Mouse (Mus musculus) CD8-positive naive resting alpha-beta T cell, adult 2 months (primary cell): ENCODE measurements at regions not wholly inside any gene's neighbourhood (a gene's known extent, or its start where the extent isn't known, plus 50 kb on each side); places are given as distances from the start of the nearest gene placed in this dataset.

Experiments
- DNase-seq, 2 experiments: peaks; one replicate each; pipeline ENCODE4 v3.0.0; 2022; ENCODE audit warnings: low read depth in 2 of 2, low spot score in 2 of 2

DNA sequence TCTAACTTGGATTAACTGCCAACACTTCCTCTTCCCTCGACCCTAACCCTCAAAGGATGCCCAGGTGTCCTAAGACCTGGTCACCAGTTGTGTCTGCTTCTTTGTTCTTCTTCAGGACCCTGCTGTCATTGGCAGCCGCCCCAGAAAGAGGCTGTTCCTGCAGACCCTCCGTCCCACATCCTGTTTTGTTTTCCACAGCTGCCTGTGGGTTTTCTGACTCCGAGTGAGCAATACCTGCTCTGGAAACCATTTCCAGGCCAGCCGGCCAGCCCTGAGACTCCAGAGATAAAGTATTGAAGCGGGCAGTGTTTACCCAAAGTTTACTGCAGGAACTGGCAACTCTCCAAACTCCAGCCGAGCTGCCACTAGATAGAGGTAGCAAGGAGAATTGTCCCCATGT is 337.2 kb upstream of the Noct start:
- peak in 1 of 2 experiments; percentile 10 for DNase-seq

DNA sequence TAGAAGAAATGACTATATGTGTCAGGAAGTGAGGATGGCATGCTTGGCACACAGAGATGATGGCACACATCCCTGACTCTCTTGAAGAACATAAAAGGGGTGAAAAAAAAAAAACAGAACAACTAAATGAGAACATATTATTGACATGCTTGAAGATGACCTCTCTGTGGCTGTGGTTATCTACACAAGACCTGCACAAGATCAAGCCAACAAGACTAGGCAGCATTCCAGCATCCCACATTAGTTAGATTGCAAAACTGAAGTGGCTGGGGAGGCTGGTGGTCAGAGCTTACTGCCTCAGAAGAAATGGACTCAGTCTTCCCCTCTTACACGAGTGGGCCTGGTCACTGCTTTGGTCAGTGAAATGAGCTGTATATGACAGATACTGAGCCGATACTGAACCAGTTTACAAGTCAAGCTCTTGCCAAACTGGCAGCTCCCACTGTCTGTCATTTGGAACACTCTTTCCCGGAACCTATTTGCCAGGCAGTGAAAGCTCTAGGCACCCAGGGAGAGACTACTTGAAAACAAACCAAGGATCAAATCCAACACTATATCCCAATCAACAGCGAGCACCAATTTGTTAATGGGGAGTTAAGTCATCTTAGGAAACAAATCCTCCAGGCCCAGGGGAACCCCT is 335.6 kb upstream of the Noct start:
- DNase-seq, result no peak

DNA sequence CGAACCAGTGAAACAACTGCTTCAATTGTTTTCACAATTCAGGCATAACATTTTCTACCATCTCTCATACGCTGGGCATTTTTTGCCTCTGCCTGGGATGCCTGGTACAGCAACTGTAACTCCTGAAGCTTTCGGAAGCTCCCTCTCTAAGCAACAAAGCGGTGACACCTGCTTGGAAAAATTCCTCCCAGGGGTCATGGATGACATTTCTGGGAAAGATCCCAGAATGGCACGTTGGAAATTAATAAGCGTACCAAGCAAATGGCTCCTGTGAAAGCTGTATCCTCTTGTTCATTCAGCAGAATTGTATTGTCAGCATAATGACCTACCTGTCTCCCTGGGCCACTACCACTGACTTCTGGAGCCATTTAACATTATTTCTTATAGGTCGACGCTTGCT is 333.7 kb upstream of the Noct start:
- no peak for DNase-seq

DNA sequence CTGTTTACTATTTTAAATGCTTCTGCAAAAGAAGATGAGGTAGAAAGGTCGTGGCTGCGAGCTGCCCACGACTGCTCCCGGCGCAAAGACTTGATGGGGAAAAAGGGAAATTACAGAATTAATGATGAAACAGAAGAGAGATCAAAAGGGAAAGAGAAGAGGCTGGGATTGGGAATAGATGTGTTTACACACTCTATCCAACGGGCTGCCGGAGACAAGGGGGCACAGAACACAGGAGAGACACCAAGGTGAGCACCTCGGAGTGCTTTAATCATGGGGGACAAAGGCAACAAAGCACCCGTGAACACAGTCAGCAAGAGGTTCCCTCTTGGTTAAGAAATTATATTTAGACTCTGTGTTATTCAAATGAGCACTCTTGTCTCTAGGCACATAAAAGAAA is 326.1 kb upstream of the Noct start:
- DNase-seq, result no peak

DNA sequence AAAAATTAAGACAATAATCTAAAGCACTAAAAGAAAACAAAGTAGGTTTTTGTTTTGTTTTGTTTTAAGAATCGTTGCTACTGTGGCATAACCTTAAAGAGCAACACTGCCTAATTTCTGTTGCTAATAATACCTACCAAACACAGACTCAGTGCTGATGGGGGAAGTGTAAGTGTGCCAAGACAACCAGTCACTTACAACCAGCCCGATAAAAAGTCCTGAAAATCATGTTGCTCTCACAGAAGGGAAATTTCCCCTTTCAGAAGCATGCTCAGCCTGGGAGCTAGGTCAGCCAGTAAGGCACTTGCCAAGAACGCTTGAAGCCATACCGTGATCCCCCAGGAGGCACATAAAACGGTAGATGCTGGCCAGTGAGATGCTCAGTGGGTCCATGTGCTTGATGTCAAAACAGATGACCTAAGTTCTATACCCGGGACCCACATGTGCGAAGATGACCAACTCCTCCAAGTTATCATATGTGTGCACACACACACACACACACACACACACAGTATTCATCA is 324.4 kb upstream of the Noct start:
- DNase-seq, result no peak

DNA sequence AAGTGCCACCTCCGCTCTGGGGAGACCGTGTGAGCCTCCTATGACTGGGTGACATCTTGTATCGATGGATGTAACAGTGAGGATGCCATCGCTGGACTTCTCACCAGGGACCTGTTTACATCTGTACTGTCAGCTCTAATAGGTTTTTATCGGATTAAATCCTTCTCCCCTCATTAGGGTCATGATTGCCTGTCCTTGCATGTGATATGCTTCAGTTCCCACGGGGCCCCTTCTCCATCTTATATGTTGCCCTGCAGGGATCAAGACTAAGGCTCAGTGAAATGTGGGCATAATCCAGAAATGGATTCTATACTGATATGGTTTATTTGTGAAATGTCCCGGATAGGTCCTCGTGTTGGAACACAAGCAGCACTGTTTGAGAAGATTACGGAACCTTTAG is 323.7 kb upstream of the Noct start:
- no peak for DNase-seq

DNA sequence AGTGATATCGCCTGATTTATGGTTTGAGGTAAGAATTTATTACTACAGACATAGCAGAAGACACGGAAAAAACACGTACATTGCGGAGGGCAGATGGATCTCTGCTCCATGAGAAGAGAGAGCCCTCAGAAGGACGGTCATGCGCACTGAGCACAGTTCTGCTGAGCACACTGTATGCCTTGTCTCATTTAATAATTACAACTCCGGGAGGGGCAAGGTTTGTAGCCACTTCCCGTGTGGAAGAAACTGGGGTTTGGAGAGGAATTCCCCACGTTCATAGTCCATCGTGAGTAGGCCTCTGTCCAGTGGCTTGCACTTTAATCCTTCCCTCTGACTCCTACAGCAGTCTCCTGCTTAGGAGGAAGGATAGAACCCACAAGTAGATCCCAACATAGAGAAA is 322.9 kb upstream of the Noct start:
- DNase-seq, result no peak

DNA sequence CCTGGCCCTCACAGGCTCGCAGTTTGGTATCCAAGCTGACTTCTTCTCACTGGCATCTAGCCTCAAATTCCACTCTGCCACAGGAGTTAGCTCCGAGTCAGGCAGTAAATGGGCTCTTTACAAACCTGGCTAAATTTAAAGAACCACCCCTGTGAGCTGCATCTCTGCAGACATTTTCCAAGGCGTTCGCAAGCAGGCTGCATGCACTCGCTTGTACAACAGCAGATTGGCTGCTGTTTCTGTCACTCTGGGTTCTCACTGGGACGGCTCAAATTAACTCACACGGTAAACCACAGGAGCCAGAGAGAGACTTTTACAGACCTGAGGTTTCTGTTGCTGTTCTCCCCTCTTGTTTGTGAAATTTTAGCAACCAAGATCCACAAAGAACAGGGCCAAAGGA is 321.3 kb upstream of the Noct start:
- no peak for DNase-seq

DNA sequence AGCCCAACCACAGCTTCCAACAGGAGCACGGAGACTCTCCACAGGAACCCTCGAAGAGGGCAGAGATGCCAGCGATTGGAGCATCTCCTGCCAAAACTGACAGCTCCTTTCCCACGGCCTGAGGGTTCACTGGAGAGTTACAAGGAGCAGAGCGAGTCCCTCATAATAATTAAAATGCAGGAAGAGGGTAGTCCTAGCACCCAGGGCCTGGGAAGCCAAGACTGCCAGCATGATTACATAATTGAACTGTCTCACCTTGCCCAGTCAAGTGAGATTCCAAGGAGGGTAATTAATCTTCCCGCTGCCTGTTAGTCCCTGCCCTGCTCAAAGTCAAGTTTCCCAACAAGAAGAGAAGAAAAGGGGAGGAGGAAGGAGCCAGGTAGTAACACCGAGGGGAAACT is 319.5 kb upstream of the Noct start:
- DNase-seq, result no peak

DNA sequence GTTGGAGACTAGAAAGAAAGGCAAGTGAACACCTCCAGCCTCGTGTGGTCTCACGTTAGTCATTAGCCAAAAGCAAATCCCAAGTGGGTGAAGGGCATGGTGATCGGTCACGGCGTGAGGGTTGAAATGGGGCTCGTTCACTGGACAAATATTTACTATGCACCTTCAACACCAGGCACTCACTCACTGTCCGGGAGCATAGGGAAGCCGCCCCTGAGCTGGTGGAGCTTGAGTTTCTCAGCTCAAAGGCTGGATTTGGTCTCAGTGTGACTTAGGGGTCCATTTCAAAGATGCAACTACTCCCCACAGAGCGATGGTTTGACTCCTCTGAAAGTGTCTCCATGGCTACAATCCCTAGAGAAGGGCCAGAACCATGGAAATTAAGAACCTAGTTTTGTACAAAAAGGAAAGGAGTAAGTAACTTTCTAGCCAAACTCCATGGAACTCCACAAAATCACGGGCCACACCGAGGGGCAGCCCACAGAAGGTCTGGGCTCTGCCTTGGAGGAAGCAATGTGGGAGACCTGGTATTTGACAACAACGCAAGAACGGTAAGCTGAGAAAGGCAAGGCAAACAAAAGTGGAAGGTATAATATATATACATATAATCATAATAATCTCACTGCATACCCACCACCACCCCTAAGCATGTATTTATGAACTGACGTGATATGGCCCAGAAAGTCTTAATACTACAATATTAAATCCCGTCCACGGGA is 318.8 kb upstream of the Noct start:
- DNase-seq, result no peak

DNA sequence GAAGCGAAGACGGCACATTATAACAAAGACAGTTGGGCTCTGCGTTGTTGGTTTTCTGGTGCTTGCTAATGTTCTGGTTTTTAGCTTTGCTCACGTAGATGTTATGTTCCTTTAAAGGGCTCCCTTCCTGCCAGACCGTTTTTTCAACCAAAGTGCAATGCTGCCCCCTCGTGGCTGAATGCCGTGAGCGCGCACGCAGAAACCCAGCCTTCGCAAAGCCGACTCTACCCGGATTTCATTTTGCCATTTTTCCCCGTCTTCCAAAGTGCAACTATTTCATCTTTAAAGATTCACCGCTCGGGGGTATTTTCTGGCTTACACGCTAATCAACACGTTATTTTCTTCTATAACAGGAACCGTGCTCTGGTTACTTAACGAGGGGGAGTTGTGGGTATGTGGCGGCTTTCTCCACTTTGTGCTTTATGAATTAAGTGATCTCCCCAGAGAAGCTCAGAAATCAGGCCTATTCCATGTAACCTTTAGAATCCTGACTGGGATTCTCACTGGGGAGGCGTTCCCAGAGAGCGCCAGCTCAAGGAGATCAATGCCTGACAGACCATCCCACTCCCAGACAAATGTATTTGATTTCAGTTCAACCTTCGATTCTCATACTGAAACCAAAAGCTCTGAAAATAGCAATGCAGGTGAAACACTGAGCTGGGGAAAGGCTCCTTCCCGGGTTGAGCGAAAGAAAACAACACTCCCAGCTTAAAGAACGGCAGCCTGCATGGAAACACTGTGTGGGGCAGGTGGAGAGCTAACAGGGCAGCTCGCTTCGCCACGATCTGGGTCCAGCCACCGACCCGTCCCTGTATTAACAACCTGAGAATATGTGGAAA is 318.0 kb upstream of the Noct start:
- peak; percentile 80 to 86 for DNase-seq

DNA sequence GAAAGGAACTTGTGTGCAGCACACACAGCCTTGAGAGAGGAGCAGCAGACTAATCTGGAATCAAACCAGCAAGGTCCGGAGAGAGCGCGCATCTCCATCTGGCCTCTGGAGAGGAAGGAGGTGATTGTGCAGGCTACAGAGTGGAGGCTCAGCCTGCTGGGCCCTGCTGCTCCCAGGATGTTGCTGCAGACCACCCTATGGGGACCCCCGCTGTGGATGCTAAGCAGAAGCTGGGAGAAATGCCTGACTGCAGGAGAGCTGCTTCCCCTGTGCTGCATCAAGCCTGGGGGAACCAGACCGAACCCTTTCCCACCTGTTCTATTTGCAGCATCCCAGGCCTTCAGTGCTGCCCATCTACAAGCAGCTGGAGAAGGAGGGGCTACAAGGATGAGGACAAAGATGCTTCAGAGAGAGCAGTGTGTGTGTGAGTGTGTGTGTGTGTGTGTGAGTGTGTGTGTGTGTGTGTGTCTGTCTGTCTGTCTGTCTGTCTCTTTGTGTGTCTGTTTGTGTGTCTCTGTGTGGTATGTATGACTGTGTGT is 311.2 kb upstream of the Noct start:
- no peak for DNase-seq

DNA sequence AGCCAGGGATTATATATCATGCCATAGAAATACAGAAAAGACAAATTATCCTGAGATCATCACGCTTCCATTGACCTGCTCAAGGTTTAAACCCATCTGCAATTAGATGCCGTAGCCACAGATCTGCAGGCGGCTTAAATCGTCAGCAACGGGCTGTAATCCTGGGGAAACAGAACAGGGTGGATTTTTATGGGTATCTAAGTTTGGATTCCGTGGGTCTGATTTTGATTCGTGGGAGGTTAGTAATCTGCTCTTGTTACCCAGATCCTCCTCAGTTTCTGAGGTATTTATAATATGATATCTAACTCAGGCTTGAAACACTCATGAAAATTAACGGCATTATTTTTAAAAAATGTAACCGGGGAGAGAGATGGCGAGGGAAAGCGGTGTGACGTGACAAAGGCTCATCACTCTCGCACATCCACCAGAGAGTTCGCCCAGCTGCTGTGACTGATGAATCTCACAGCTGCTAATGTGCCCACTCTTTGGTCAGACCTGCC is 309.3 kb upstream of the Noct start:
- DNase-seq, result no peak

DNA sequence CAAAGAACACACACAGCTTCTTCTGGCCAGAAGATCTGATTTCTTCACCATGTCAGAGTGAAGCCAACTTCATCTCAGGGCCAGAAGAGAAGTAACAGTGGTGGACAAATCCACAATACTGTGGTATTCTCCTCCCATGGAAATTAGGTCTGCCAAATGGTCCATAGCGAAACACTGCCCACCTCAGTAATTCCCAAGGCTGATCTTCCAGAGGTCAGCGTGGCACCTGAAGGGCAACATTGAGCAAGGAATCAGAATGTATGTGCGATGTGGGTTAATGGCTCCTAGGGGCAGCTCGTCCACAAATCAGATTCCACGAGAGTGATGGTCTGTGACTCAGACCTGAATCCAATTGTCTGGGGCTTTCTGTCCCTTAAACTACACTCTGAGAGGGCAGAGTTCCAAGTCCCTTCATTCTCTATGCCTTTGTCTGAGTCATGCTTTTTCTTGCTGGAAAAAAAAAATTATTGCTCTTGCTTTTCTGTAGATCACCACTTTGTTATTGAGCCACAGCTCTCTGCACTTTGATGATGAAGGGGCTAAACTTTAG is 307.9 kb upstream of the Noct start:
- no peak for DNase-seq

DNA sequence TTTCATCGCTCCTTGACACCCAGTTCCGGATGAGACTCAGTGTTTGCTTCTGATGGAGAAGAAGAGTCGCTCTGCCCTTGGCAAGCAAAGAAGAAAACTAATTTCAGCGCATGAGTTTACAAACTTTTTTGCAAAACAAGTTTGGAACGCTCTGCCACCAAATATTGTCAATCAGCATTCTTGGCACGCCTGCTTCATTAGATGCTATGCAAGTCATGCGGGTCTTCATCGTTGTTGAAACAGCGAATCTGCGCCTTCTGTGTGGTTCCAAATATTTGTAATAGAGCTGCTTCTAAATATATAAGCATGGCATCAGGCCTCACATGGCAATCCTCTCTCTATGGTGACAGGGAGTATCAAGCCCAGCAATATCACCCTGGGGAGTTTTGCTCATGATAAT is 301.9 kb upstream of the Noct start:
- no peak for DNase-seq

DNA sequence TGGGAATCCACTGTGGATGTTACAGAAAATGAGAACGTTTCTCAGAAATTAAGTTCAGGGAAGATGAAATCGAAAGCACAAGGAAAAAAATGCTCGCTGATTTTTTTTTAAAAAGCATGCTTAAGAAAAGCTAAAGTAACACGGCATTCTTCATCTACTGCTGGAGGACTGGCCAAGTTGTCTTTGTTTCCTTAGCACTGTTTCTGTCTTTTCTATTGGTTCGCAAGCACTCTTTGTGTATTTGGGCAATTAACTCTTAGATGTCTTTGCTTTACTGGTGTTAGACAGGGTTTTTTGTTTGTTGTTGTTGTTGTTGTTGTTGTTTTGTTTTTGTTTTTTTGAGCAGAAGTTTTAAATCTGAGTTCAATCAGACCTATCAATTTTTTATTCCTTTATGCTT is 301.4 kb upstream of the Noct start:
- DNase-seq, result no peak

DNA sequence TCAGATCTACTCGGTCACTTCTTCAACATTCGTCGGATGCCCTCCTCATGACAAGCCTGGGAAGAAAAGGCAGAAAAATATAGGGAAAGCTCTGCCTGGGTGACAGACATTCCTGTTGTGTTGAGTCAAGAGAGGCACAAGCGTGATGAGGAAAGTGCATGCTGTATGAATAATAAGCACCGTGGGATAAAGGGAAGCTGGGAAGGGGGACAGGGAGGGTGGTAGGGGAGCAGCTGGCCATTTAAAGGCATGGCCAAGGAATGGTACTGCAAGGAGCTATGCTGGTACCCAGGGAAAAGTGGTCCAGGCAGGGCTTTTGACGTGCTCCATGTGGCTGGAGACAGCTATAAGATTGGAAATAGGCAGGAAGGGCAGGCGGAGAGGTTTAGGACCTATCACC is 300.9 kb upstream of the Noct start:
- DNase-seq, result no peak

DNA sequence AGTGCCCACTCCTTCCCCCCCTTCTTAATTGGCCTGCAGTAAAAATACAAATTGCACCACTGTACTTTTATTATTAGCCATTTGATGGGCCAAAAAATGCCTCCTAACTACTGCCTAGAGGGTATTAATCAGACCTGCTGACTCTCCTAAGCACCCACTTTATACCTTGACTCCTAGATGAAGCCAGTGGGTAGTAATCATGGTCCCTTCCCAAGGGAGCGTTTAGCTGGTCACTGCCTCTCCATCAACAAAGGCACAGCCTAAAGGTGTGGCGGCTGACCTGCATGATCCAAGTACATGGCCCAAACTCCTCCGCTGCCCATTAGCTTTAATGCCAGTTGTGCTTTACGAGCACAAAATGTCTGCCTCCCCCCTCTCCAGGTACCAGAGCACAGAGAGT is 296.9 kb upstream of the Noct start:
- no peak for DNase-seq

DNA sequence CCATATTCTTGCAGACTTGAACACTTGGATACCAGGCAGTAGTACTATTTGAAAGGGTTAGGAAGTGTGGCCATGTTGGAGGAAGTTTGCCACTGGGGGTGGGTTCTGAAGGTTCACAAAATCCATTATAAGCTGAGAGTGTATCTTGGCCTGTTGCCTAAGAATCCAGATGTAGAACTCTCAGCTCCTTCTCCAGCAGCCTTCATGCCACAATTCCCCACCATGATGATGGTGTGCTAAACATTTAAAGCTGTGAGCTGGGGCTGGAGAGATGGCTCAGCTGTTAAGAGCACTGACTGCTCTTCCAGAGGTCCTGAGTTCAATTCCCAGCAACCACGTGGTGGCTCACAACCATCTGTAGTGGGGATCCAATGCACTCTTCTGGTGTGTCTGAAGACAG is 295.2 kb upstream of the Noct start:
- DNase-seq, result no peak

DNA sequence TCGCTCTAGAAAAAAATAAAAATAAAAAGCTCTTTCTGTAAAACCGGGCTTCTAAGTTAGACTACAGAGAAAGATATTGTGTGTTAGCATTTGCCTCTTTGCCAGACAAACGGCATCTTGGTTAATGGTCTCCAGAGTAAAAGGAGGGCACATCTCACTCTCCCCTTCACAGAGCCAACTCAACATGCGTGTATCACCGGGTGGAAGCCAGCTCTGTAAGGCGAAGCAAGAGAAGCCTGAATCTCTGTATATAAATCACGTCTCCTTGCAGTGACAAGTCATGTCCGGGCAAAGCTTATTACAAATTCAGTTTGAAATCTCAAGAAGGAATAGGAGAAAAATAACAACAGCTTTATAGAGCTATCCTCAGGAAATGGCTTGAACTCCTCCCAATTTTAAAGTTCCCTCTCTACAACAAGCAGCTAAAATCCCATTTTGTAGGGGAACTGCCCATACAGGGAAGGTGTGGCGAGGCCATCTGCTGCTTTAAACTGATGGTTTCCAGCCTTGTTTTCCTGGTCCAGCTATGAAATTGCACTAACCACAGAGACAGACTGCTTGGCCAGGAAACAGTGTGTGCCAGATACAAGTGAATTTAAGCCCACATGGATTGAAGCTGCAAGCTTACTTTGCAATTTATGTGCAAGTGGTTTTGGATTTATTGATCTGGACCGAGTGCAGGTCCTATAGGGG is 291.7 kb upstream of the Noct start:
- DNase-seq, result no peak

DNA sequence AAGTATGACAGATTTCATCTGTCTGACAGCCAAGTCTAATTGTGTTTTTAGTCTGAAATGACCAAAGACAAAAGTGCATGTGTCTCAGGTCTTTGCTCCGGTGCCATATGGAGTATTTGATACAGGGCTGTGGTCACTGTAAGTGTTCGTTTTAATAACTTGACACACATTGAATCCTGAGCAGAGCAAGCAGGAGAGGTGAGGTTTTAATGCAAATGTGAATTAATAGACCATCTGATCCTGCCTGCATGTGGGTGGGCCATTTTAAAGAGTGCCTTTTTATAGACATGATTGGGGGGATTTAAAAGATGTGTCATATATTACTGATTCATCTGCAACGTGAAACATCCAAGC is 291.2 kb upstream of the Noct start:
- DNase-seq, result no peak
